Mouse (Mus musculus) hindbrain, postnatal 0 days (tissue): ENCODE measurements around the gene Kank4. TPM values are rescaled to one million over a fixed set of nuclear protein-coding genes. Genes with fewer than 3 reads are reported as not detected.
"Not testable (repeated sequence)": the region's sequence is repeated elsewhere in the genome, so short reads cannot be mapped to it uniquely, and the experiment has no call there.

Experiments used
- ATAC-seq: fragments of 200-750 bp; cut with Nextera tagmentation; 2 replicates; pipeline ENCODE4 v1.8.0; 2017; ENCODE audit warnings: mild to moderate bottlenecking, moderate TSS enrichment, moderate library complexity
- DNase-seq: peaks from one replicate; pipeline ENCODE4 v3.0.0-alpha.2; 2015; ENCODE audit warnings: low spot score
- H3K27ac ChIP-seq: fragments of 300-500 bp; sonication (generic); 2 replicates; pipeline ENCODE4 v1.5.1; 2014; ENCODE audit warnings: mild to moderate bottlenecking
- H3K27me3 ChIP-seq: fragments of 300-500 bp; sonication (generic); 2 replicates; pipeline ENCODE4 v1.6.1; 2014; ENCODE audit warnings: low read length, mixed read lengths; ENCODE audit not compliant: insufficient read depth
- H3K36me3 ChIP-seq: fragments of 300-500 bp; sonication (generic); 2 replicates; pipeline ENCODE4 v1.6.1; 2014; ENCODE audit warnings: low read length, mixed read lengths; ENCODE audit not compliant: insufficient read depth
- H3K4me1 ChIP-seq: fragments of 300-500 bp; sonication (generic); 2 replicates; pipeline ENCODE4 v1.6.1; 2014; ENCODE audit warnings: antibody characterized with exemption, low read length, mixed read lengths; ENCODE audit not compliant: insufficient read depth
- H3K4me2 ChIP-seq: fragments of 300-500 bp; sonication (generic); 2 replicates; pipeline ENCODE4 v1.6.1; 2014; ENCODE audit warnings: low read depth, mild to moderate bottlenecking, low read length, moderate library complexity, mixed read lengths
- H3K4me3 ChIP-seq: fragments of 300-500 bp; sonication (generic); 2 replicates; pipeline ENCODE4 v1.5.1; 2014; ENCODE audit warnings: low read length
- H3K9ac ChIP-seq: fragments of 300-500 bp; sonication (generic); replicated peaks from 2 replicates; pipeline ENCODE4 v1.6.1; 2014; ENCODE audit warnings: mild to moderate bottlenecking, low read length, moderate library complexity, mixed read lengths
- H3K9me3 ChIP-seq: fragments of 300-500 bp; sonication (generic); 2 replicates; pipeline ENCODE4 v1.6.1; 2016; ENCODE audit warnings: low read length, mixed read lengths
- CTCF ChIP-seq: IDR thresholded peaks from 2 replicates; pipeline ENCODE4 v1.5.1; 2016; ENCODE audit warnings: antibody characterized with exemption, control low read depth, low read depth
- WGBS: fragments of 180-500 bp; shearing (Covaris S2); extraction: QIAGEN DNeasy Blood & Tissue Kit; methylation state at CpG from one replicate; pipeline ENCODE4 v1.1.7; 2014; 5-methylcytosine and 5-hydroxymethylcytosine counted together
- polyA plus RNA-seq: library from polyadenylated mRNA; unstranded; fragments of >200 nt; fragmentation: Nextera tagmentation; extraction: Ambion mirVana; gene quantifications from 2 replicates; pipeline ENCODE4 v1.2.1, GENCODE M21; 2015
- total RNA-seq: library from RNA; depleted of rRNA; stranded (reverse); fragments of >200 nt; gene quantifications from 2 replicates; pipeline ENCODE4 v1.2.3, GENCODE M21; 2014

Kank4 gene
- total and polyA plus RNA-seq, 2 experiments from 2014 or later, result 0.69 to 5.9 TPM

- H3K36me3 ChIP-seq, result no peaks in the 10 kb centered on the region
- ATAC-seq (no peak), DNase-seq (no peak)
- no peak overlapping the region for H3K4me2 ChIP-seq
- peaks cover 2% of the 10 kb centered on the region; the same call in 1 of the 2 replicates for H3K9me3 ChIP-seq
- no peaks in the 10 kb centered on the region for H3K27me3 ChIP-seq
- no peak for TF ChIP-seq CTCF
- no peak overlapping the region for H3K27ac ChIP-seq
- WGBS, result 75% methylated on average over 11 of the region's 11 CpGs
- no peaks in the 10 kb centered on the region for H3K4me1 ChIP-seq
- H3K4me3 ChIP-seq, result no peak overlapping the region
- H3K9ac ChIP-seq, result no peak overlapping the region
Measured at GRCm38 (mm10) chr4:98857037-98857648, 39.8 kb upstream of the Kank4 start.

- H3K36me3 ChIP-seq, result no peaks in the 10 kb centered on the region
- H3K9me3 ChIP-seq, result no peaks in the 10 kb centered on the region
- no peaks in the 10 kb centered on the region for H3K4me1 ChIP-seq
- no peak overlapping the region for H3K9ac ChIP-seq
- DNase-seq (no peak), ATAC-seq (no peak)
- no peak overlapping the region for H3K4me3 ChIP-seq
- no peaks in the 10 kb centered on the region for H3K27me3 ChIP-seq
- no peak overlapping the region for H3K4me2 ChIP-seq
- WGBS, result 86% methylated on average over 4 of the region's 4 CpGs
- no peak for TF ChIP-seq CTCF
- no peak overlapping the region for H3K27ac ChIP-seq
Measured at GRCm38 (mm10) chr4:98853926-98854325, 36.6 kb upstream of the Kank4 start.

DNA sequence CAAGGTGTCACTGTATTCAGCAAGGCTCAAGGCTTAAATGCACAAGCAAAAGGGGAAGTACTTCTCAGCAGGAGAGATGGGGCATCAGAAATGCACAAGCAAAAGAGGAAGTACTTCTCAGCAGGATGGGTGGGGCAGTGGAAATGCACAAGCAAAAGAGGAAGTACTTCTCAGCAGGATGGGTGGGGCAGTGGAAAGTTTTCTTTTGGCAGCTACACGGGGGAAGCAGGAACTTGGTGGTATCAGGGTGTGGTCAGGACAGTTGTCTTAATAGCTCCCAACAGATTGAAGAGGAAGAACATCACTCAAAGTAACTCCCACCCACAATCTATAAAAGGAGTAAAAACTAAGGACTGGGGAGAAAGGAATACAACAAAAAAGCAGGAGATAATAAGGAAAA lies 33.1 kb upstream of the Kank4 start:
- not testable (repeated sequence) for H3K36me3 ChIP-seq, H3K4me2 ChIP-seq, DNase-seq, H3K4me1 ChIP-seq, H3K4me3 ChIP-seq, H3K9me3 ChIP-seq, H3K9ac ChIP-seq, ATAC-seq, H3K27me3 ChIP-seq, H3K27ac ChIP-seq
- WGBS, result 67% methylated on average over 1 of the region's 1 CpGs

DNA sequence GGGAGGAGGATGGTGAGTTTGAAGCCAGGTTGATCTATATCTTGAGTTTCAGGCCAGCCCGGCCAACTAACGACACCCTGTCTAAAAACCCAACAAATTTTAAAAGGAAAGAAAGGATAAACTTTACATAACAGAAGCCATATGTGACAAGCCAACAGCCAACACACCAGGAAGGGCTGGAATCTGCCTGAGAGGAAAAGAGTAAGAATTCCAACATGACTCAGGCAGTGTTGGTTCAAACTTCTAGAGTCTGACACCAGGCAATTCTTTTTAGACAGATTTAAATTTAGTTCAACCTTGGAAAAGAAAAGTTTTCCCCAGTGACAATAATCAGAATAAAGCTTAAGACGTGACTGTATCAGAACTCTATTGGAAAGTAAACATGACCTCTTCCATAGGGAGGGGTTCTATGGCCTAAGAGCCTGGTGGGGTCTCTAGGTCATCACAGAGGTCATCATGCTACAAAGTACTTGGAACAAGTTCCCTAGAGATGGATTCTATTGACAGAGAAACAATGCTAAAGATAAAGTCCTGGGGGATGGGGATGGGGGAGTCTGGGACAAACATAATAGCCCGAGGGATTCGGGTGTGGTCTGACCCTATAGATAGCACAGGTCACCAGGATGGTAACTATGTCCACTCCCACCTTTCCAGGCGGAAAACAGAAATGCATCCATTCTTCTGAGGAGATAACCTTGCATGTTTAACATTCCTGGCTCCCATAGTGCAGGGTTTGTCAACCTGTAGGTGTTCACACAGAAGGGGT lies 30.0 kb upstream of the Kank4 start:
- no peak for TF ChIP-seq CTCF
- Histone ChIP-seq H3K4me1 (no peaks in the 10 kb centered on the region), H3K27ac (no peak overlapping the region), H3K4me2 (no peak overlapping the region), H3K27me3 (no peaks in the 10 kb centered on the region), H3K36me3 (no peaks in the 10 kb centered on the region), H3K9me3 (no peaks in the 10 kb centered on the region), H3K9ac (no peak overlapping the region), H3K4me3 (no peak overlapping the region)
- DNase-seq (no peak), ATAC-seq (no peak)
- WGBS, result 74% methylated on average over 6 of the region's 6 CpGs

DNA sequence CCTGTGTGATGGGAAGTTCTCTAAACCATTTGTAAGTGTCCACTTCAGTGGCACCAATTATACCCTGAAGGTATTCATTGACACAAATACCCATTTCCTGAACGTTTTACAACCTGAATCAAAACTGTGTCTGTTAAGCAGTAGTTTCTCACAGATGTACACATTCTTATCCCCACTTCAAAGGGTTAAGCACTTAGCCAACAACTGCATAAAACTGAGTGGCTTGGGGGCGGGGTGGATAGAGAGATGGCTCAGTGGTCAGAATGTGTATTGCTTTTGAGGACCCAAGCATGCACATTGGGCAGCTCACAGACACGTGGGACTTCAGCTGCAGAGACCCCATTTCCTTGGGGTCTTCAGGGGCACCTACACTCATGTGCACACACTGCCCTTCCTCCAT lies 29.1 kb upstream of the Kank4 start:
- no peaks in the 10 kb centered on the region for H3K27me3 ChIP-seq
- no peak overlapping the region for H3K9ac ChIP-seq
- no peaks in the 10 kb centered on the region for H3K9me3 ChIP-seq
- no peaks in the 10 kb centered on the region for H3K4me1 ChIP-seq
- ATAC-seq, result no peak
- no peak for TF ChIP-seq CTCF
- H3K36me3 ChIP-seq, result no peaks in the 10 kb centered on the region
- no peak overlapping the region for H3K27ac ChIP-seq
- WGBS, result 63% methylated on average over 3 of the region's 3 CpGs
- H3K4me3 ChIP-seq, result no peak overlapping the region
- no peak overlapping the region for H3K4me2 ChIP-seq
- no peak for DNase-seq

- 75% methylated on average over 8 of the region's 8 CpGs for WGBS
- ATAC-seq, result 0 out of 2 replicates have a peak, but pooled peaks have one; percentile 21
- TF ChIP-seq CTCF, result no peak
Measured at GRCm38 (mm10) chr4:98845687-98846125, 28.4 kb upstream of the Kank4 start.

GRCm38 (mm10) chr4:98845201-98845600 lies 27.9 kb upstream of the Kank4 start:
- Histone ChIP-seq H3K4me2 (no peak overlapping the region), H3K27ac (no peak overlapping the region), H3K9me3 (no peaks in the 10 kb centered on the region), H3K4me1 (no peaks in the 10 kb centered on the region), H3K9ac (no peak overlapping the region), H3K36me3 (no peaks in the 10 kb centered on the region), H3K27me3 (no peaks in the 10 kb centered on the region), H3K4me3 (no peak overlapping the region)
- no peak for TF ChIP-seq CTCF
- WGBS, result 90% methylated on average over 4 of the region's 4 CpGs
- DNase-seq, result no peak
- ATAC-seq, result no peak

More at GRCm38 (mm10) chr4:98845687-98846125, 28.4 kb upstream of the Kank4 start:
- Histone ChIP-seq H3K4me1 (no peaks in the 10 kb centered on the region), H3K4me2 (no peak overlapping the region), H3K9me3 (no peaks in the 10 kb centered on the region), H3K4me3 (no peak overlapping the region), H3K27ac (no peak overlapping the region), H3K9ac (no peak overlapping the region), H3K27me3 (no peaks in the 10 kb centered on the region), H3K36me3 (no peaks in the 10 kb centered on the region)
- no peak for DNase-seq
